Mouse (Mus musculus): ENCODE measurements around the gene Foxe3. TPM values are rescaled to one million over a fixed set of nuclear protein-coding genes. Genes with fewer than 3 reads are reported as not detected.
"Not testable (repeated sequence)": the region's sequence is repeated elsewhere in the genome, so short reads cannot be mapped to it uniquely, and the experiment has no call there.

Foxe3 gene
- not detected in 2 replicates for polyA plus RNA-seq (2015; fragmentation: Nextera tagmentation; extraction: Ambion mirVana)

DNA sequence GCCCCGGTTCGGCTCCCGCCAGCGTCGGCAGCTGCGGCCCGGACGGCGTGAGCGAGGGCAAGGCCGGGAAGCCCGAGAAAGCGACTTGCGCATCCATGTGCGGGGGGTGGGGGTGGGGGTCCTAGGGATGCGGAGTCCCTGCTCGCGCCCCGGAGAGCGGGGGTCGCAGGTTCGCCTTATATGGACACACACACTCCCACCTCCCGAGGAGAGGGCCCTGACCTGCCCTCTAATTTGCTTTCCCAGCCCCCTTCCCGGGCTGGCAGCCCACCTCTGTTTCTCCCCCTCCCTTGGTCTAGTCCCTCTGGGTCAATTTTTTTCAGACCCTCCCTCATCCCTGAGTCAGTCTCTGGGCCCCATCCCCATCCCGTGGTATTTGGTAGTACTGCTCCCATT is at the start of gene Foxe3:
Foxe3 (minus strand) TSS at position 97 of the 396 bp plus-strand sequence.
- Histone ChIP-seq H3K36me3 (ENCODE audit: control insufficient read depth, insufficient read depth) (no peaks in the 10 kb centered on the region), H3K9ac (ENCODE audit: low read depth, low read length) (no peak within 1 kb of the TSS), H3K27me3 (ENCODE audit: control insufficient read depth, insufficient read depth, low read depth, low read length) (peaks cover 58% of the 10 kb centered on the region), H3K9me3 (replicated peaks; ENCODE audit: control insufficient read depth, low read length) (no peaks in the 10 kb centered on the region), H3K4me3 (ENCODE audit: low read depth, low read length) (peak within 1 kb of the TSS; percentile 33), H3K4me2 (ENCODE audit: low read depth, low read length) (peak within 1 kb of the TSS; percentile 48), H3K27ac (ENCODE audit: low read length) (no peak within 1 kb of the TSS), H3K4me1 (ENCODE audit: control insufficient read depth, low read depth, low read length) (peaks cover 4% of the 10 kb centered on the region; the same call in 1 of the 2 replicates)
- WGBS (ENCODE audit: insufficient replicate concordance), result 2% methylated on average over 25 of the region's 25 CpGs
- ATAC-seq (ENCODE audit: low read depth), result no peak

DNA sequence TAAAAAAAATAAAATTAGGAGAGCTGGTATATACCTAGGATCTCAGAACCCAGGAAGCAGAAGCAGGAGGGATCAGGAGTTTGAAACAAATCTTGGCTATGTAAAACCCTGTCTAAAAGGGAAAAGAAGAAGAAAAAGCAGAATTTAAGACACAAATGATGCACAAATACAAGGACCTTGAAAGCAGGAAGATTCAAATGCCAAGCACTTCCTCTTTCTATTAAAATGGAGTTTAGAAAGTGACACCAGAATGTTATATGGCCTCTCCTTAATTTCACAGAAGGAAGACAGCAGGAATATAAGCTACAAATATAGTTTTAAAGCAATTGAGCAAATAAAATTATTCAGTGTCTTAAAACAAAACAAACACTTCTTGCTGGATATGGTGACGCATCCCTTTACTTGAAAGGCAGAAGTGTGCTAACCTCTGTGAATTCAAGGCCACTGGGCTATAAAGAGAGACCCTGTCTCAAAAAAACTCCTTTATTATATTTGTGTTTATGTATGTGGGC is 47.5 kb upstream of the Foxe3 start:
- H3K9ac ChIP-seq (ENCODE audit: low read depth, low read length), result no peak overlapping the region
- no peak overlapping the region for H3K4me3 ChIP-seq (ENCODE audit: low read depth, low read length)
- no peak overlapping the region for H3K27ac ChIP-seq (ENCODE audit: low read length)
- no peak overlapping the region for H3K4me2 ChIP-seq (ENCODE audit: low read depth, low read length)
- 77% methylated on average over 1 of the region's 1 CpGs for WGBS (ENCODE audit: insufficient replicate concordance)
- H3K36me3 ChIP-seq (ENCODE audit: control insufficient read depth, insufficient read depth), result peaks cover 2% of the 10 kb centered on the region; the same call in 1 of the 2 replicates
- H3K9me3 ChIP-seq (replicated peaks; ENCODE audit: control insufficient read depth, low read length), result no peaks in the 10 kb centered on the region
- no peak for ATAC-seq (ENCODE audit: low read depth)
- H3K27me3 ChIP-seq (ENCODE audit: control insufficient read depth, insufficient read depth, low read depth, low read length), result no peaks in the 10 kb centered on the region
- no peaks in the 10 kb centered on the region for H3K4me1 ChIP-seq (ENCODE audit: control insufficient read depth, low read depth, low read length)

- Histone ChIP-seq H3K4me3 (ENCODE audit: low read depth, low read length) (no peak overlapping the region), H3K4me1 (ENCODE audit: control insufficient read depth, low read depth, low read length) (no peaks in the 10 kb centered on the region), H3K27ac (ENCODE audit: low read length) (no peak overlapping the region), H3K36me3 (ENCODE audit: control insufficient read depth, insufficient read depth) (peaks cover 7% of the 10 kb centered on the region; the same call in 1 of the 2 replicates), H3K9me3 (replicated peaks; ENCODE audit: control insufficient read depth, low read length) (no peaks in the 10 kb centered on the region), H3K27me3 (ENCODE audit: control insufficient read depth, insufficient read depth, low read depth, low read length) (no peaks in the 10 kb centered on the region), H3K9ac (ENCODE audit: low read depth, low read length) (no peak overlapping the region), H3K4me2 (ENCODE audit: low read depth, low read length) (no peak overlapping the region)
- WGBS (ENCODE audit: insufficient replicate concordance), result 75% methylated on average over 5 of the region's 5 CpGs
- ATAC-seq (ENCODE audit: low read depth), result no peak
These were observed 44.9 kb upstream of the Foxe3 start for GRCm38 (mm10) chr4:114970736-114971135.

GRCm38 (mm10) chr4:114960881-114961280 is 35.1 kb upstream of the Foxe3 start:
- 51% methylated on average over 2 of the region's 2 CpGs for WGBS (ENCODE audit: insufficient replicate concordance)
- H3K4me2 ChIP-seq (ENCODE audit: low read depth, low read length); H3K27ac ChIP-seq (ENCODE audit: low read length); H3K27me3 ChIP-seq (ENCODE audit: control insufficient read depth, insufficient read depth, low read depth, low read length); H3K9me3 ChIP-seq (replicated peaks; ENCODE audit: control insufficient read depth, low read length); H3K9ac ChIP-seq (ENCODE audit: low read depth, low read length); H3K4me3 ChIP-seq (ENCODE audit: low read depth, low read length); H3K4me1 ChIP-seq (ENCODE audit: control insufficient read depth, low read depth, low read length): not testable (repeated sequence)
- ATAC-seq (ENCODE audit: low read depth), result peak; percentile 9; the same call in 1 of the 2 replicates
- H3K36me3 ChIP-seq (ENCODE audit: control insufficient read depth, insufficient read depth), result peaks cover 12% of the 10 kb centered on the region

- H3K27me3 ChIP-seq (ENCODE audit: control insufficient read depth, insufficient read depth, low read depth, low read length), result no peaks in the 10 kb centered on the region
- H3K9ac ChIP-seq (ENCODE audit: low read depth, low read length), result no peak overlapping the region
- ATAC-seq (ENCODE audit: low read depth), result no peak
- H3K4me1 ChIP-seq (ENCODE audit: control insufficient read depth, low read depth, low read length), result no peaks in the 10 kb centered on the region
- no peak overlapping the region for H3K27ac ChIP-seq (ENCODE audit: low read length)
- no peaks in the 10 kb centered on the region for H3K9me3 ChIP-seq (replicated peaks; ENCODE audit: control insufficient read depth, low read length)
- 85% methylated on average over 2 of the region's 2 CpGs for WGBS (ENCODE audit: insufficient replicate concordance)
- peaks cover 10% of the 10 kb centered on the region for H3K36me3 ChIP-seq (ENCODE audit: control insufficient read depth, insufficient read depth)
- no peak overlapping the region for H3K4me3 ChIP-seq (ENCODE audit: low read depth, low read length)
- no peak overlapping the region for H3K4me2 ChIP-seq (ENCODE audit: low read depth, low read length)
These were observed 33.7 kb upstream of the Foxe3 start for GRCm38 (mm10) chr4:114959533-114959932.

- Histone ChIP-seq H3K4me1 (ENCODE audit: control insufficient read depth, low read depth, low read length) (no peaks in the 10 kb centered on the region), H3K4me2 (ENCODE audit: low read depth, low read length) (no peak overlapping the region), H3K9me3 (replicated peaks; ENCODE audit: control insufficient read depth, low read length) (no peaks in the 10 kb centered on the region), H3K9ac (ENCODE audit: low read depth, low read length) (no peak overlapping the region), H3K27me3 (ENCODE audit: control insufficient read depth, insufficient read depth, low read depth, low read length) (no peaks in the 10 kb centered on the region), H3K36me3 (ENCODE audit: control insufficient read depth, insufficient read depth) (peaks cover 5% of the 10 kb centered on the region), H3K27ac (ENCODE audit: low read length) (no peak overlapping the region), H3K4me3 (ENCODE audit: low read depth, low read length) (no peak overlapping the region)
- no peak for ATAC-seq (ENCODE audit: low read depth)
- WGBS (ENCODE audit: insufficient replicate concordance), result 81% methylated on average over 4 of the region's 4 CpGs
These were observed 33.0 kb upstream of the Foxe3 start for GRCm38 (mm10) chr4:114958786-114959185.

GRCm38 (mm10) chr4:114958231-114958630 is 32.4 kb upstream of the Foxe3 start:
- Histone ChIP-seq H3K27ac (ENCODE audit: low read length) (no peak overlapping the region), H3K4me2 (ENCODE audit: low read depth, low read length) (no peak overlapping the region), H3K4me1 (ENCODE audit: control insufficient read depth, low read depth, low read length) (no peaks in the 10 kb centered on the region), H3K9me3 (replicated peaks; ENCODE audit: control insufficient read depth, low read length) (no peaks in the 10 kb centered on the region), H3K9ac (ENCODE audit: low read depth, low read length) (no peak overlapping the region), H3K4me3 (ENCODE audit: low read depth, low read length) (no peak overlapping the region), H3K36me3 (ENCODE audit: control insufficient read depth, insufficient read depth) (peaks cover 5% of the 10 kb centered on the region), H3K27me3 (ENCODE audit: control insufficient read depth, insufficient read depth, low read depth, low read length) (no peaks in the 10 kb centered on the region)
- 68% methylated on average over 2 of the region's 2 CpGs for WGBS (ENCODE audit: insufficient replicate concordance)
- no peak for ATAC-seq (ENCODE audit: low read depth)

- no peak overlapping the region for H3K9ac ChIP-seq (ENCODE audit: low read depth, low read length)
- ATAC-seq (ENCODE audit: low read depth), result no peak
- H3K27me3 ChIP-seq (ENCODE audit: control insufficient read depth, insufficient read depth, low read depth, low read length), result no peaks in the 10 kb centered on the region
These were observed 31.6 kb upstream of the Foxe3 start for GRCm38 (mm10) chr4:114957403-114957802.

GRCm38 (mm10) chr4:114953172-114953571 is 27.4 kb upstream of the Foxe3 start:
- Histone ChIP-seq H3K4me1 (ENCODE audit: control insufficient read depth, low read depth, low read length) (no peaks in the 10 kb centered on the region), H3K4me2 (ENCODE audit: low read depth, low read length) (no peak overlapping the region), H3K27ac (ENCODE audit: low read length) (no peak overlapping the region), H3K9me3 (replicated peaks; ENCODE audit: control insufficient read depth, low read length) (no peaks in the 10 kb centered on the region), H3K4me3 (ENCODE audit: low read depth, low read length) (no peak overlapping the region), H3K9ac (ENCODE audit: low read depth, low read length) (no peak overlapping the region), H3K36me3 (ENCODE audit: control insufficient read depth, insufficient read depth) (no peaks in the 10 kb centered on the region), H3K27me3 (ENCODE audit: control insufficient read depth, insufficient read depth, low read depth, low read length) (no peaks in the 10 kb centered on the region)
- ATAC-seq (ENCODE audit: low read depth), result no peak
- WGBS (ENCODE audit: insufficient replicate concordance), result 59% methylated on average over 3 of the region's 3 CpGs

More at GRCm38 (mm10) chr4:114957403-114957802, 31.6 kb upstream of the Foxe3 start:
- H3K4me2 ChIP-seq (ENCODE audit: low read depth, low read length), result no peak overlapping the region
- H3K27ac ChIP-seq (ENCODE audit: low read length), result no peak overlapping the region
- peaks cover 3% of the 10 kb centered on the region for H3K36me3 ChIP-seq (ENCODE audit: control insufficient read depth, insufficient read depth)
- no peaks in the 10 kb centered on the region for H3K9me3 ChIP-seq (replicated peaks; ENCODE audit: control insufficient read depth, low read length)
- H3K4me3 ChIP-seq (ENCODE audit: low read depth, low read length), result no peak overlapping the region
- H3K4me1 ChIP-seq (ENCODE audit: control insufficient read depth, low read depth, low read length), result no peaks in the 10 kb centered on the region
